Mouse (Mus musculus) MN1 (cell line): ENCODE measurements around the gene Gm21981.

Experiments
- DNase-seq: peaks from one replicate; pipeline ENCODE4 v3.0.0-alpha.2; 2016; ENCODE audit warnings: low spot score

The Gm21981 gene

DNA sequence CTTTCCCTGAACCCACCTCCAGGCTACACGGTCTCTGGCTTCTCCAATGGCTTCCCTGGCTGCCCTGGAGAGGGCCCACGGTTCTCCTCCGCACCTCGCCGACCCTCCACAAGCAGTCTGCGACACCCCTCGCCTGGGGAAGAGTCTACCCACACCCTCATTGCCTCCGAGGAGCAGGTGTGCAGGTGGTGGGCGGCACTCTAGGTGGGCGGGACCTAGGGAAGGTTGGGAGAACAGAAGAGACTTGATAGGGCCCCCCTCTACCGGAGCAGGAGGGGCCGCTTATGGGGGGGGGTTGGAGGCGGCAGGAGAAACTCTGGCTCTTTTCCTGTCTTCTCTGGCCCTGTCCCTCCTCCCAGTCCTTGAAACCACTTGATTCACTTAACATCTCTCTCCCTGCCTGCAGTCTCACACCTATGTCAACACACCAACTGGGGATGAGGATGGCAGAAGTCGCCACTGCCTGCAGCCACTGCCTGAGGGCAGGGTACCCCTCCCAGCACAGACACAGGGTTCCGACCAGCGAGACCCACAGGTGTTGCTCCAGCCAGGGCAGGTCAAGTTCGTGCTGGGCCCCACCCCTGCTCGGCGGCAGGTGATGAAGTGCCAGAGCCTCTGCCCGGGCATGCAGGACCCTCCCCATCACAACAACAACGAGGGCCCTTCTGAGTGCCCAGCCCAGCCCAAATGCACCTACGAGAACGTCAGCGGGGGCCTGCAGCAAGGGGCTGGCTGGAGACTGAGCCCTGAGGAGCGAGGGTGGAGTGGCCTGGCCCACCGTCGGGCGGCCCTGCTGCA is 8.5 kb upstream of the Gm21981 start:
- no peak for DNase-seq

DNA sequence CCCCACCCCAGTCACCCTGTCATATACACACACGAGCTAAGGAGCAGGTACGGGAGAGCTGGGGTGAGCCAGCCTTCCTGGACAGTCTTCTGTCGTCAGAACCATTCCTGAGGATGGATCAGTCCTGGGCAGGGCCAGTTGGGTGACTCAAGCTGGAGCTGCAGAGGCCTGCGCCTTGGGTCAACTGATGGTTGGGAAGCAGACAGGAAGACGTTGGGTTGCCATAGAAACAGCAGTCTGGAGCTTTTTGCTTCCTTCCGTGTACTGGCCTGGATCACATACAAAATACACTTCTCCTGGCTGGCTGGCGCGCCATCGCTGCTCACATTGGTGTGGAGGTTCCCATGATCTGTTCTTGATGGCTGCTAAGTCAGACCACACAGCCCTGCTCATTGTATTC is 7.5 kb upstream of the Gm21981 start:
- DNase-seq, result no peak

DNA sequence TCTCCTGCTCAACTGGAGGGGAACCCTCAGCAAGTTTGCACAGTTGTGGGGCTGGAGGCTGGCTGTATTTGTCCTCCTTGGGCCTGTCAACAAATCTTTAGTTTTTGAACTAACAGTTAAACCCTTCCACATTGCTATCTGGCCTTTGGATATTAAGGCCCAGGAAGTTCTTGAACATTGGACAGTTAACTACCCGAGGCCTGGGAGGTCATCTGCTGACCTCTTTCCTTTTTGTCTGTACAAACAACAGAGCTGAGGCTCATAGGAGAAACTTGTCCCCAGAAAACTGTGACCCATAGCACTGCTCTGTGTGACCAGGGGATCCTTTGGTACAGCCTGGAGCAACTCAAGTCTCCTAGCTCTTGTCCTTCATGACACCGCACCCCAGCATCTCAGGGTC is 4.8 kb upstream of the Gm21981 start:
- DNase-seq, result no peak

DNA sequence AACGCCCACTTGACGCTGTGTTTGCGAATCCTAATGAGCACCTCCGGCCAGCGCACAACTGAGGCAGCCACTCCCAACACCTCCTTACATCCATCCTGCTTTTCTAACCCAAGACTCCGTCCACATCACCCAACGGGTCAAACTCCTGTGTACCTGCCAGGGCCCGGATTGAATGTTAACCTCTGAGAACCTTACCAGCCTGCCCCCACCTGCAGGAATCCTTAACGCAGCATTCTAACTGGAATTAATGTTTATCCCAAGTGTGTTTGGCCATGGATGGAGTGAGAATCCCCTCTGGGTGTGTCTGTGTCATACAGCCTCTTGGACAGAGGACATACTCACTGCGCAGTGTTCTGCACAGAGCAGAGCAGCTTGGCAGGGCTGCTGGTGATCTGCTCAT is 3.9 kb upstream of the Gm21981 start:
- no peak for DNase-seq

DNA sequence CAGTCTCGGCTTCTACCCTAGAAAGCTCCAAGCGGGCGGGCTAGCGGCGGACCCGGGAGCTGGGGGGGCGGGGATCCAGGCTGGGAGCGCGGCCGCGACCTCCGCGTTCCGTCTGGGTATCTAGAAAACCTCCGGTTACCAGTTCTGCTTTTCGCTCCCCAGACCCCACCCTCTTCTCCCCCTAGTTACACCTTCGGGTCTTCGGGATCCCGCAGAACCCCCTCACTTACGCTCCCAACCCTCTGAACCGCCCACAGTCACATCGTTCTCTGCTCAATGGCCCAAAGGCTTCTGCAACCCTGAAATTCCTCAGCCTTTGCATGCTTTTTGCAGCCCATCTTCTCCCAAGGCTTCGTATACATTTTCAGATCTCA is 1.1 kb upstream of the Gm21981 start:
- no peak for DNase-seq

DNA sequence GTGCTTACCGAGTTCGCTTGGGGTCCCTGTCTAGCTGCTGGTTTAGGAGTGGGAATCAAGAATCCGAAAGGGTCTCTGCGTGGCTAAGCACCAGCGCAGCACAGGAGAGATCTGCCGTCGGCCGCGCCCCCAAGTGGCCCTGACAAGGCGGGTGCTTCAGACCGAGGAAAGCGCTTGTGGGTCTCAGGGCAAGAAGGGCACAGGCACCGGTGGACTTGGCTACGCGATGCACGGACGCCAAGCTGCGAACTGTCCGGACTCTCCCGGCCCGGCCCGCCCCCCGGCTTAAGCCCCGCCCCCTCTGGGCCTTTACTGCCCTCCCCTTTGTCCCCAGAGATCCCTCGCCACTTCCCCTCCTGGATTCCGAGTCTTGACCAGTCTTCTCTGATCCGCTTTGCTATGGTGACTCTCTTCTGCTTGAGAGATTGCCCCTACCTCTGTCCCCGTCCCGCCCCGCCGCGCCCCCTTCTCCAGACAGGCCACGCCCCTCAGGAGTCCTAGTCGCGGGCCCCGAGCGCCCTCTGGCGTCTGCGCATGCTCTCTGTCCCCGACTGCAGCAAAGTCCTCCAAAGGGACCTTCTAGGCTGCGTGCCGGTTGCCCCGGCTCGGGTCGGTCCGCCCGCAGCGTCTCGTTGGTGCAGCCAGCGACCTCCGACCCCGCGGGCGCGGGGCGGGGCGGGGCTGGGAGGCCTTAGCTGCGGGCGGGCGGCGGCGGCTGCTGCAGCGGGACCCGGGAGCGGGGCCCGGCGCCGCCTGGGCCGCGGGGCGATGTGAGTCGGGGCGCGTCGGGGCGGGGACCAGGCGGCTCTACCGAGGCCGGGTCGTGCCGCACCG is 465 bp upstream of the Gm21981 start, which contains the start of gene Prickle4:
Gene Prickle4 (minus strand): TSS at position 234 of the 834 bp plus-strand sequence.
- DNase-seq, result peak; percentile 99

DNA sequence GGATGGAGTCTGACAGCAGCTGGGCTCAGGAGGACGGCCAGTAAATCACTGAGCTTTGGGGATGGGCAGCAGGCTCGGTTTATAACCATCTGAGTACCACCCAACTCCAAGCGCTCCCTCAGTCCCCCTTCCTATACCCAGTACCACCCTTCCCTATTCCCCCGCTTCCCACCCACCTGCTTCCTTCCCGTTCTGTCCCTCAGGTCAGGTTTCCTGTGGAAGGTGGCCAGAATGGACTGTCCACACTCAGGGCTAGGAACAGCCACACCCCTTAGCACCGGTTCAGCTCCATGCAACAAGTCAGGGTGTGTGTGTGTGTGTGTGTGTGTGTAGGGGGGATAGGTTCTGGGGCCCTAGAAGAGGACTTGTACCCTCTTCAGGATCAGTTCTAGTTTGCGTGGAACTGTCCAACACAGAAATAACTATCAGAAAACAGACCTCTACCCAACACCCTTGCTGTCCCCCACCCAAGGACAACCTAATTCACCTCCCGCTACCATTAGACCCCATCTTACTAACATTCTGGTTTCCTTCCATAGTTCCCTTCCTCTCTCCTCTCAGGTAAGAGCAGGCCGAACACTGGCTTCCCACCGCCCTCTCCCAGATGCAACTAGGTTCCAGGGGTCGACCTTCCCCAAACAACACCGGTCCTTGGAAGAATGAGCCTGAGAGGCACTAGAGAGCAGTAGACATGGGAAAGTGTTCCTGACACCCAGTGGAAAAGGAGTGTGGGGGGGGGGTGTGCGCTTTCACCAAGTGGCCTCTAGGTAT is 399 bp downstream of the Gm21981 start:
- no peak for DNase-seq

DNA sequence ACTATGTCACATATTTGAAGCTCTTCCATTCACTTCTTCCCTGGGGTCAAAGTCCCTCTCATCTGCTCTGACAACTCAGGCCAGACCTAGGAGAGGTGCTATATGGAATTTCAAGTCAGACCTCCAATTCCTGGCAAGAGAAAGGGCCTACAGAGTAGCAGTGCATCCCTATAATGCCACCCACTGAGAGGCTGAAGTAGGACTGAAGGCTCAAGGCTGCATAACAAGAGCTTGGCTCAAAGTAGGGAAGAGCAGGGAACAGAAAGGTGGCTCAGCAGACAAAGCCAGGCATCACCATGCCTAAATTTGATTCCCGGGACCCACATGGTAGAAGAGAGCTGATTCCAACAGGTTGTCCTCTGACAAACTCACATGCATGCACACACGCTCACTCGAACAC is 2.6 kb downstream of the Gm21981 start:
- no peak for DNase-seq

DNA sequence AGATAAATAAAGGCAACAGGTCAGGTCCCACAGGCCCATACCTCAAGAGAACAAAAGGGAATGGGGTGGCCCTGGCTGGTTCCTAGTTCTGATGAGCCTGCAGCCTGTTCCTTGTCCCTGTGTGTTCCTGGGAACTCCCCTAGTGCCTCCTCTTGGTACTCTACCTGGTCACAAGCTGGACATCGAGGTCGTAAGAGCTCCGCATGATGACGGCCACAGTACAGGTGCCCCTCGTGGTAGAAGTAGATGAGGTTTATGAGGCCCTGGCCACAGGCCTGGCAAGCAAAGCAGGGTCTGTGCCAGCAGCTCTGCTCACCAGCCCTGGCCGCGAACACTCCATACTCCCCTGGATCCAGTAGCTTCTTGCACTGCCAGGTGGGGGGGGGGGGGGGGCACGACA is 4.4 kb downstream of the Gm21981 start:
- no peak for DNase-seq

DNA sequence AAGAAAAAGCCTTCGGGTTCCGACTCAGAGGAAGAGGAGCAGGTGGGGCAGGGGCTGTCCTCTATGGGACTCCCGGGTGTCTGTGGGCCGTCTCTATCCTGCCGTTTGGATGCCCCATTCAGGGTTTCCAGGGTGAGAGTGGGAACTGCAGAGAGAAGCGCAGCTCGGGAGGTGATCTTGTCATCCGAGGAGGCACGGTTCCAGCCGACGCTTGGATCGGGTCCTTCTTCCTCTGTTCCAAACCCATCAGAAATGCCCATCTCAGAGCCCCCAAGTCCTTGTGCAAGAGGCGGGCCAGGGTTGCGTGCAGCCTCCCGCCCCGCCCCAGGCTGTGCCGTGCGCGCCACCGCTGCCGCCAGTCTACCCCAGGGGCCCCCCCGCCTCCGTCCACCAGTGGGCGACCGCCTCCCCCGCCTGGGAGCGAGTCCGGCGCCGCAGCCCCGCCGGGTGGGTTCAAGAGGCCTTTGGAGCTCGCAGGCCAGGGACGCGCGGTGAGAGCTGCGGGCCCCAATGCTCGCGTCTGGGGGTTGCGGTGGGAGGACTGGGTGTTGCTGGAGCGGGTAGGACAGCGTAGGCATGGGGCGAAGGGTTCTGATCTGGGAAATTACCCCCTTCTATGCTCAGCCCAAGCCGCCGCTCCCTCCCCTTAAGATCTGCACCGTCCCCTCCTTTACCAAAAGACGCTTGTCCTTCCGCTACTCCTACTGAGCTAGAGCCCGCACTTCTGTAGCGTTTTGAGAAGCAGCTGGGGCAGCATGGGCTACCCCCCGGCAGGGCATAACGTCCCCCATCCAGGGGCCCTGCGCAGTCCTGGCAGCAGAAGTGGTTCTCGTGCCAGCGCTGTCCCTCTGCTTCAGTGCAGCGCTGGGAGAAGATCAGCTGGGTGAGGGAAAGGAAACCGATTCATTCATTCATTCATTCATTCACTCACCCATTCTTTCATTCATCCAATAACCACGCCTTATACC is 5.4 kb downstream of the Gm21981 start, which contains the start of gene Frs3:
Gene Frs3 (plus strand): TSS at position 423 of the 968 bp plus-strand sequence.
- peak; percentile 46 for DNase-seq

DNA sequence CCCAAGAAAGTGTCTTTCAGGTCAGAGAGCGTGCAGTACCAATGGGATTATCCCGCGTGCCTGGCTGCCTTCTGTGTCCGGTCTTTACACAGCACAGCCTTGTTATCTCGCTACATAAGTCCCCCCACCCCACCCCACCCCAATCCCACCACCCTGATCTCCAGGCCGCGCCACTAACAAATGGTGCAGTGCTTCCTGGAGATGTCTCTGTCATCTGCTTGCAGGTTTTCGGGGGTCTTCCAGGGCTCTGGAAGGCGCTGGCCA is 6.0 kb downstream of the Gm21981 start, which contains the start of gene Tomm6:
Gene Tomm6 (minus strand): TSS at position 43 of the 264 bp plus-strand sequence.
- DNase-seq, result no peak

DNA sequence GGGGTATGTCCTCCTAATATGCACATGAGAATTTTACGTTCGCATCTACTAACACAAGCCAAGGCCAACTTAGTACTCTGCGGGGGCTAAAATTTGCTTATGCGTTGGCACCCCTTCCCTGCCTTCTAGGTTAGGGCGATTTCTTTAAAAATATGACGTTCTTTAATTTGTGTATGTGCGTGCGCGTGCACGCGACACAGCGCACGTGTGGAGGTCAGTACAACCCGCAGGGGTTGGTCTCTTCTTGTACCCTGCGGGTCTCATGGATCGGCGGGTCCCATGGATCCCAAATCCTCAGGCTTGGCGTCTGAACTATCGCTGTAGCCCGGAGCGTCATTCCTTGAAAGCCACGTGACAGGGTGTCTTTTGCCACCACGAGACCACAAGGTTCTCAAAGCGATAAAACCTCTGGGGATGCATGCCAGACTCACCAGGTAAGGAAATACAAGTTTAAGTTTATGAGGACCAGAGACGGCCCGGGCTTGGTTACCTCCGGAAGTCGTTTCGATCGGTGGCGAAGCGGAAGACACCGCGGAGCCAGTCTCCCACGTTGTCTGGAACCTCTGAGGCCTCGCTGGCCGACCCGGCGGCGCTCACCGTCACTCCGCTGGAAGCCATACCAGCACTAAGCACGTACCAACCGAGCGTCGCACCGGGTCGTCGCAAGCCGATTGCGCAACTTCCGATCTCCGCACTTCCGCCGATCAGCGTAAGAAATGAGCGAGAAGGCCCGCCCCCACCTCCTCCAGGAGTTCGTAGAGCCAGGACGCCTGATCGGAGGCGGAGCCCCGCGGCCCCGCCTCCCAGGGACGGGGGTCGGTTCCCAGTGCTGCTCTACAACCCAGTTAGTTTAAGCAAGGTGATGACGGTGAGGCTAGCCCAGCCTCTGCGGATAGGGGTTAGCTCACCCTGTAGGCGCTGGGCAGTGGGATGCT is 6.6 kb downstream of the Gm21981 start:
- DNase-seq, result peak; percentile 98

DNA sequence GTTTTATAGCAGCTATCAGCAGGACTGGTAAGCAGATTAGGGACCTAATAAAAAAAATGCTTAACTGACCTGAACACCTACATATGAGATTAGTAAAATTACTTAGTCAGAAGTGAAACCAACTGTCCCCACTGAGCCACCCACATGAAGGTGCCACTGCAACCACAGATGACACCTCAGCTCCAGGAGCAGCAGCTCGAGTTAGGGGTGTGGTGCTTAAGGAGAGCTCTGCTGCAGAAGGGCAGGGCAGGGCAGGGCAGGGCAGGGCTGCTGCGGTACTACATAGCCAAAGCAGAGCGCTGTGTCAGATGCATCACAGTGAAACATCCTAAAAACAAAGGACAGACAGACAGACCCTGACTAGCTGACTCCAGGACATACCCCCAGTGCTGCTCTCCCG is 11.4 kb downstream of the Gm21981 start:
- no peak for DNase-seq

DNA sequence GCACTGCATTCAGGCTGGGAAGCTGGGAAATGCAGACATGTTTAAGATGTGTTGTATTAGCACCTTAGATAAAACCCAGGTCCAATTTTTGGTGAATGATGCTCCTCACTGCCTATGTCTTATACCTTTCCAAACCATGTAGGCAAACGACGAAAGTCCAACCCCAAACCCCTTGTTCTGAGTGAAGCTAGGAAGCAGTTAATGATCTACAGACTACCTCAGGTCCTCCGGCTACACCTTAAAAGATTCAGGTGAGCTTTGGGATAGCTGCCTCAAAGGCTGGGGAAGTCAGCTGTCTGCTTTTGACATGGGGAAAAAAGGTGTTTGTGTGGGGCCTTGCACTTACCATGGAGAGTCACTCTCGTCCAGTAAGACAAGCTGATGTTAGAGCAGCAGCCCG is 15.6 kb downstream of the Gm21981 start:
- DNase-seq, result no peak

DNA sequence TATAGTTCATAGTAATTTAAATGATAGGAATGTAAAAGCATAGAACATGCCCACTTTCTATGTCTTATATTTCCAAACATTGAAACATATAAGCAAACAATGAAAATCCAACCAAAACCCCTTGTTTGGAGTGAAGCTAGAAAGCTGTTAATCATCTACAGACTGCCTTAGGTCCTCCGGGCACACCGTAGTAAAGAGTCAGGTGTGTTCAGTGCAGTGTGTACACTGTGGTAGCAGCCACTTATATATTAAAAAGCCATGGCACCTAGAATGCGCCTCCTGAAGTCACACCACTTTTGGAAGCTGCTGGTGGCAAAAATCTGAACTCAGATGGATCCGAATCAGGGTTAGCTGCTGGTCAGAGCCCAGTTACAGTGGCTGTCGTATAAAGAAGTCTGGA is 16.0 kb downstream of the Gm21981 start:
- no peak for DNase-seq

DNA sequence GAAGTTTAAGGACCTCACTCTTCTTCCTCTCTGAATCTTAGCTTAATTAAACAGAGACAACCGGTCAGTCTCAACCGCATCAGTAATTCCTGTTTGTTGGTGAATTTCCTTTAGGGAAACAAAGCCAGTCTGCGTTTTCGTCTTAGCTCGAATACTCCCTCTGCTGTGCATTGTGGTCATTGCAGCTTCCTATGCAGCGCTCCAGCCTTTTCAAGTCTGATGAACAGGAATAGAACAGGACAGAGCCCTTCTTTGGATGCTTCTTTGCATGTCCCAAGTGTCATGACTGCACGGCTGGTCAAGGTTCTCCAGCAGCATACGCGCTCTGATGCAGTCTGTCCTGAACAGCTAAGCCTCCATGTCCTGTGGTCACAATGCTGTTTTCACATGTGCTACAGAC is 17.7 kb downstream of the Gm21981 start:
- DNase-seq, result peak; percentile 86

DNA sequence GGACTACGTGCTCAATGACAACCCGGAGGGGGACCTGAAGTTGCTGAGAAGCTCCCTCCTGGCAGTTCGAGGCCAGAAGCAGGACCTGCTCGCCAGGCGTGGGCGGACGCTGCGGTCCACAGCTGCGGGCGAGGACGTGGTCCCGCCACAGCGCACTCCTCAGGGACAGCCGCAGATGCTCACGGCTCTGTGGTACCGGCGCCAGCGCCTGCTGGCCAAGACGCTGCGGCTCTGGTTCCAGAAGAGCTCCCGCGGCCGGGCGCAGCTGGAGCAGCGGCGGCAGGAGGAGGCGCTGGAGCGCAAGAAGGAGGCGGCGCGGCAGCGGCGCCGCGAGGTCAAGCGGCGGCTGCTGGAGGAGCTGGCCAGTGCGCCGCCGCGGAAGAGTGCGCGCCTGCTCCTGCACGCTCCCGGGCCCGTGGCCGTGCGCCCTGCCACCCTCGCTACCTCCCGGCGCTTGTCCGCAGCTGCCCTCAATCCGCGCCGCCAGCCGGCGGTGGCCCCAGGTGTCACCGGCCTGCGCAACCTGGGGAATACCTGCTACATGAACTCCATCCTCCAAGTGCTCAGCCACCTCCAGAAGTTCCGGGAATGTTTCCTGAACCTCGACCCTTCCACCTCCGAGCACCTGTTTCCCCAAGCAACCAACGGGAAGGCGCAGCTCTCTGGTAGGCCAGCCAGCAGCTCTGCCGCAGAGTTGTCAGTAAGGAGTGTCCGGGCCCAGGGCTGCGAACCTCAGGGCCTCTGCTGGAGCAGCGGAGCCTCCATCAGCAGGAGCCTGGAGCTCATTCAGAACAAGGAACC is 21.7 kb downstream of the Gm21981 start:
- DNase-seq, result no peak

DNA sequence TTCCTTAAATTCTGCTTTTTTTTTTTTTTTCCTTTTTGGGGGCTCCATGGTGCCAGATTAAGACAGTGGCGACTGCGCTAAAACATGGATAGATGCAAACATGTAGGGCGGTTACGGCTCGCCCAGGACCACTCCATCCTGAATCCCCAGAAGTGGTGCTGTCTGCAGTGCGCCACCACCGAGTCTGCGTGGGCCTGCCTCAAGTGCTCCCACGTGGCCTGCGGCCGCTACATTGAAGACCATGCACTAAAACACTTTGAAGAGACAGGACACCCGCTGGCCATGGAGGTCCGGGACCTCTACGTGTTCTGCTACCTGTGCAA is 22.3 kb downstream of the Gm21981 start:
- DNase-seq, result no peak

DNA sequence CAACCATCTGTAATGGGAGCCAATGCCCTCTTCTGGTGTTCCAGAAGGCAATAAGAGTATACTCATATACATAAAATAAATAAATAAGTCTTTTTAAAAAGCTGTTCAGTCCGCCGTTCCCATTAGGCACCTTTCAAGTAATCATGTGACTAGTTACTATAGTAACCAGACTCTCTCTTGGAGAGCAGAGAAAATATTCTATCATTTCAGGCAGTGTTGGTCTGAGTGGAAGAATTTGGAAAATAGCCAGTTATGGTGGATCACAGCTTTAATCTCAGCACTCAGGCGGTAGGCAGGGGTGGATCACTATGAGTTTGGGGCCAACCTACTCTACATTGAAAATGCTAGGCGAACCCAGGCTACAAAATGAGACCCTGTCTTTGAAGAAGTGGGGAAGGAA is 25.1 kb downstream of the Gm21981 start:
- no peak for DNase-seq

DNA sequence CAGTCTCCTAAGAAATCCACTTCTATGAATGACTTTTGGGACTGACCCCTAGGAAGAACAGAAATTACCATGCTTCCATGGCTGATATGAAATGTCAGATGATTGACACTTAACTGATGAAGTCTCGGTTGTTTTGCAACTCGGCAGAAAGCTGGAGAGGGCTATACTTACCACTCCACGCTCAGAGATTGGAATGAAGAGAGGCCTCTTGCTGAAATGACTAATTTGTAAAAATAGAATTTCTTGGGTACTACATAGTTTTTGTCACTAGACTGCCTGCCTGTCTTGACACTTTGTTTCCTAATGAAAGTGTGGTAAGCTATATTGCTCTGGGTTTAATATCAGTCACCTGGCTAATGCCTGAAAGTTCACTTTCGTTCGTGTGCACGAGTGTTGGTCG is 29.8 kb downstream of the Gm21981 start:
- DNase-seq, result no peak
